Mouse (Mus musculus) kidney, embryonic 16.5 days (tissue): ENCODE measurements around the gene Zbtb45. TPM values are rescaled to one million over a fixed set of nuclear protein-coding genes. Genes with fewer than 3 reads are reported as not detected.

Source experiments
- ATAC-seq: fragments of 200-750 bp; cut with Nextera tagmentation; 2 replicates; pipeline ENCODE4 v1.8.0; 2017; ENCODE audit warnings: moderate TSS enrichment; ENCODE audit not compliant: low FRiP score, low TSS enrichment
- H3K27ac ChIP-seq: fragments of 300-500 bp; sonication (generic); 2 replicates; pipeline ENCODE4 v1.5.1; 2014; ENCODE audit warnings: low read length
- H3K27me3 ChIP-seq: fragments of 300-500 bp; sonication (generic); 2 replicates; pipeline ENCODE4 v1.6.1; 2014; ENCODE audit warnings: low read length, control low read depth, mixed read lengths; ENCODE audit not compliant: insufficient read depth
- H3K36me3 ChIP-seq: fragments of 300-500 bp; sonication (generic); 2 replicates; pipeline ENCODE4 v1.6.1; 2014; ENCODE audit warnings: low read length, control low read depth, mixed read lengths; ENCODE audit not compliant: insufficient read depth
- H3K4me1 ChIP-seq: fragments of 300-500 bp; sonication (generic); 2 replicates; pipeline ENCODE4 v1.6.1; 2014; ENCODE audit warnings: low read length, control low read depth, mixed read lengths; ENCODE audit not compliant: insufficient read depth
- H3K4me2 ChIP-seq: fragments of 300-500 bp; sonication (generic); replicated peaks from 2 replicates; pipeline ENCODE4 v1.6.1; 2014; ENCODE audit warnings: low read depth, low read length
- H3K4me3 ChIP-seq: fragments of 300-500 bp; sonication (generic); 2 replicates; pipeline ENCODE4 v1.5.1; 2014; ENCODE audit warnings: mild to moderate bottlenecking, low read length
- H3K9ac ChIP-seq: fragments of 300-500 bp; sonication (generic); replicated peaks from 2 replicates; pipeline ENCODE4 v1.6.1; 2014; ENCODE audit warnings: low read length
- H3K9me3 ChIP-seq: fragments of 300-500 bp; sonication (generic); 2 replicates; pipeline ENCODE4 v1.6.1; 2016; ENCODE audit warnings: low read length, control low read depth
- WGBS: fragments of 180-500 bp; shearing (Covaris S2); extraction: QIAGEN DNeasy Blood & Tissue Kit; methylation state at CpG from one replicate; pipeline ENCODE4 v1.1.7; 2014; 5-methylcytosine and 5-hydroxymethylcytosine counted together
- polyA plus RNA-seq: library from polyadenylated mRNA; unstranded; fragments of >200 nt; fragmentation: Nextera tagmentation; extraction: Ambion mirVana; gene quantifications from 2 replicates; pipeline ENCODE4 v1.2.1, GENCODE M21; 2015

Zbtb45 gene
- polyA plus RNA-seq, 1 experiment from 2014 or later = 28.3 TPM

- no peak overlapping the region for H3K4me3 ChIP-seq
- H3K4me1 ChIP-seq = 0 out of 2 replicates have a peak, but pooled peaks cover under 1% of the 10 kb centered on the region
- WGBS = 28% methylated on average over 4 of the region's 4 CpGs
- no peak overlapping the region for H3K9ac ChIP-seq
- H3K9me3 ChIP-seq = no peaks in the 10 kb centered on the region
- ATAC-seq = no peak
- H3K27ac ChIP-seq = no peak overlapping the region
- H3K27me3 ChIP-seq = no peaks in the 10 kb centered on the region
- no peak overlapping the region for H3K4me2 ChIP-seq
- no peaks in the 10 kb centered on the region for H3K36me3 ChIP-seq
These were observed 50.1 kb downstream of the Zbtb45 start for GRCm38 (mm10) chr7:12959718-12960117.

GRCm38 (mm10) chr7:12958948-12959347 lies 50.9 kb downstream of the Zbtb45 start:
- no peaks in the 10 kb centered on the region for H3K36me3 ChIP-seq
- no peak overlapping the region for H3K4me3 ChIP-seq
- no peaks in the 10 kb centered on the region for H3K4me1 ChIP-seq
- no peaks in the 10 kb centered on the region for H3K9me3 ChIP-seq
- H3K27ac ChIP-seq = no peak overlapping the region
- no peak for ATAC-seq
- no peak overlapping the region for H3K4me2 ChIP-seq
- H3K9ac ChIP-seq = no peak overlapping the region
- H3K27me3 ChIP-seq = no peaks in the 10 kb centered on the region
- WGBS = 79% methylated on average over 4 of the region's 4 CpGs

GRCm38 (mm10) chr7:12957511-12957910 lies 52.3 kb downstream of the Zbtb45 start:
- no peaks in the 10 kb centered on the region for H3K4me1 ChIP-seq
- no peaks in the 10 kb centered on the region for H3K27me3 ChIP-seq
- WGBS = 73% methylated on average over 5 of the region's 5 CpGs
- ATAC-seq = no peak
- no peak overlapping the region for H3K4me2 ChIP-seq
- no peak overlapping the region for H3K9ac ChIP-seq
- H3K4me3 ChIP-seq = no peak overlapping the region
- H3K36me3 ChIP-seq = no peaks in the 10 kb centered on the region
- H3K9me3 ChIP-seq = no peaks in the 10 kb centered on the region
- H3K27ac ChIP-seq = no peak overlapping the region

- no peaks in the 10 kb centered on the region for H3K9me3 ChIP-seq
- H3K27ac ChIP-seq = no peak overlapping the region
- no peaks in the 10 kb centered on the region for H3K36me3 ChIP-seq
- H3K9ac ChIP-seq = no peak overlapping the region
- 48% methylated on average over 3 of the region's 3 CpGs for WGBS
- peaks cover 8% of the 10 kb centered on the region for H3K4me1 ChIP-seq
- H3K4me2 ChIP-seq = no peak overlapping the region
- no peaks in the 10 kb centered on the region for H3K27me3 ChIP-seq
- H3K4me3 ChIP-seq = no peak overlapping the region
- no peak for ATAC-seq
These were observed 54.9 kb downstream of the Zbtb45 start for GRCm38 (mm10) chr7:12954896-12955295.

Other genes with a start within 250 kb of the Zbtb45 start
- gene Zscan18, start 206.4 kb downstream of the Zbtb45 start, polyA plus RNA-seq = 9.0 and 9.9 TPM in 2 replicates
- 13.6 and 17.5 TPM in 2 replicates for gene Zfp329, start 191.2 kb downstream of the Zbtb45 start, polyA plus RNA-seq
- 36.0 and 38.8 TPM in 2 replicates for gene Zfp110, start 175.3 kb downstream of the Zbtb45 start, polyA plus RNA-seq
- gene Zfp128, start 128.9 kb downstream of the Zbtb45 start, polyA plus RNA-seq = 4.2 and 5.0 TPM in 2 replicates
- 20.4 and 22.0 TPM in 2 replicates for gene Zscan22, start 112.2 kb downstream of the Zbtb45 start, polyA plus RNA-seq
- gene Rps5, start 87.7 kb downstream of the Zbtb45 start, polyA plus RNA-seq = 983 and 1,044 TPM in 2 replicates
- gene Rnf225, start 82.6 kb downstream of the Zbtb45 start, polyA plus RNA-seq = 0.46 and 0.60 TPM in 2 replicates
- 10.4 and 12.1 TPM in 2 replicates for gene Zfp324, start 44.2 kb downstream of the Zbtb45 start, polyA plus RNA-seq
- 12.4 and 14.4 TPM in 2 replicates for gene Zfp446, start 32.2 kb downstream of the Zbtb45 start, polyA plus RNA-seq
- gene Slc27a5, start 11.8 kb downstream of the Zbtb45 start, polyA plus RNA-seq = 0.11 and 0.40 TPM in 2 replicates
- gene Trim28, start 10.9 kb downstream of the Zbtb45 start, polyA plus RNA-seq = 245 TPM in 2 replicates
- 159 and 162 TPM in 2 replicates for gene Chmp2a, start 24.8 kb upstream of the Zbtb45 start, polyA plus RNA-seq
- gene Ube2m, start 28.2 kb upstream of the Zbtb45 start, polyA plus RNA-seq = 30.4 and 54.9 TPM in 2 replicates
- 3.8 and 5.1 TPM in 2 replicates for gene Mzf1, start 44.7 kb upstream of the Zbtb45 start, polyA plus RNA-seq
- not detected in 2 replicates for gene Vmn1r85, start 85.1 kb upstream of the Zbtb45 start, polyA plus RNA-seq
- gene Vmn1r86, start 109.9 kb upstream of the Zbtb45 start, polyA plus RNA-seq = not detected in 2 replicates
- not detected in 2 replicates for gene Vmn1r87, start 130.1 kb upstream of the Zbtb45 start, polyA plus RNA-seq
- not detected in 2 replicates for gene Vmn1r88, start 149.5 kb upstream of the Zbtb45 start, polyA plus RNA-seq
- gene Vmn1r89, start 203.0 kb upstream of the Zbtb45 start, polyA plus RNA-seq = not detected in 2 replicates